Mouse (Mus musculus) ES-E14 (cell line): Measurements from ENCODE around the gene Astl.

ENCODE experiments used
- CHD2 ChIP-seq: IDR thresholded peaks from 2 replicates; pipeline ENCODE4 v1.6.1; 2014; ENCODE audit warnings: mild to moderate bottlenecking, low read depth, low read length, inconsistent platforms
- HCFC1 ChIP-seq: IDR thresholded peaks from 2 replicates; pipeline ENCODE4 v1.6.1; 2012; ENCODE audit warnings: low read length, inconsistent platforms, borderline replicate concordance; ENCODE audit not compliant: insufficient read depth
- MAFK ChIP-seq: IDR thresholded peaks from 2 replicates; pipeline ENCODE4 v1.6.1; 2014; ENCODE audit warnings: mild to moderate bottlenecking, low read depth, low read length, inconsistent platforms; ENCODE audit not compliant: insufficient read depth
- ZNF384 ChIP-seq: IDR thresholded peaks from 2 replicates; pipeline ENCODE4 v1.6.1; 2012; ENCODE audit warnings: low read depth, low read length, inconsistent platforms

DNA sequence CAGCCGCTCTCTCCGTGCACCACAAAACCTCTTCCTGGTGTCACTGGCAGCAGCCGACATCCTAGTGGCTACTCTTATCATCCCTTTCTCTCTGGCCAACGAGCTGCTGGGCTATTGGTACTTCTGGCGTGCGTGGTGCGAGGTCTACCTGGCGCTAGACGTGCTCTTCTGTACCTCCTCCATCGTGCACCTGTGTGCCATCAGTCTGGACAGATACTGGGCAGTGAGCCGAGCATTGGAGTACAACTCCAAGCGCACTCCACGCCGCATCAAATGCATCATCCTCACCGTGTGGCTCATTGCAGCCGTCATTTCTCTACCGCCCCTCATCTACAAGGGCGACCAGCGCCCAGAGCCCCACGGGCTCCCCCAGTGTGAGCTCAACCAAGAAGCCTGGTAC lies 25.3 kb downstream of the Astl start:
- no peak for TF ChIP-seq ZNF384
- TF ChIP-seq CHD2 = no peak
- no peak for TF ChIP-seq HCFC1
- no peak for TF ChIP-seq MAFK
